Mouse (Mus musculus): ENCODE data around the gene Ogdh.

DNA sequence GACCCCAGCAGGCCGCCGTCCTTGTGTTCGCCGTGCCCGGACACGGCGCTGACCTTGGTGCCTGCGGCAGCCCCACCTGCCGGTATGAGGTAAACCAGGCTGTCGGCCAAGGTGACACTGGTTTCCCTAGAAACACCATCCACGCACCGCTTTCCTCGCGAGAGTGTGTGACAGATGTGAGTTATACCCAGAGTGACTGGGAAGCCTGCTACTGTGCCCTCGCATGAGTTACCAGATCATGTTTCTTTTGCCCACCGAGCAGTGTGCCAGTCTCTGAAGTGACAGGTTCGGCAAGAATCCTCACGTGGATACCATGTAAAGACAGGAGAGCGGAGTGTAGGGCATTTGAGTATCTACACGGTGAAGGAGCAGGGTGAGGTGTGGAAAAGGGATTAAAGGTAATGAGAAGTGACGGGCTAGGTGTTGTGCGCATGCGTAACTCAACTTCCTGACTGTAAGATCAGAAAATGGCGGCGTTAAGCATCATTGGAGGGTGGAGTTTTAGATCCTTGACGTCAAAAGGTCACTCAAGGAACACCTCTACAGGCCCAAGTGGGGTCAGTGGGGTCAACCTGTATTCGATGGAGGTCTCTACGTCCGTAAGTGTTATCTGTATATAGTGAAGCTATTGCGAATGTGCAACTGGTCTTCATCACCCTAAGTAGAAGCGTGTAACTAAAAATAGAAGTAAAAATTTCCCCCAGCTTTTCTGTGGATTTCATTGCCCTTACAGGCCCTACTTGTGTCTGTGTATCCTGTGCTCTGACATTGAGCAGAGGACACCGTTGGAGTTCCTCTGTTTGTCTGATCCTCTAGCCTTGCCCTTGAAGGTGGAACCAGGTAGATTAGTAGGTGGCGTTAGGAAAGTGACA is 919 bp downstream of the Ogdh start:
- no peak for TF ChIP-seq CTCF (IDR thresholded peaks at IDR 0.05; ENCODE audit: extremely low read depth, insufficient read depth, low read length)
- no peak for TF ChIP-seq POLR2A (IDR thresholded peaks at IDR 0.05; ENCODE audit: extremely low read depth, insufficient read depth, low read length)
